Mouse (Mus musculus): ENCODE measurements around the gene H2al1j. TPM values are rescaled to one million over a fixed set of nuclear protein-coding genes. Genes with fewer than 3 reads are reported as not detected.

The H2al1j gene
- polyA plus RNA-seq, 1 experiment from 2014 or later: not detected

DNA sequence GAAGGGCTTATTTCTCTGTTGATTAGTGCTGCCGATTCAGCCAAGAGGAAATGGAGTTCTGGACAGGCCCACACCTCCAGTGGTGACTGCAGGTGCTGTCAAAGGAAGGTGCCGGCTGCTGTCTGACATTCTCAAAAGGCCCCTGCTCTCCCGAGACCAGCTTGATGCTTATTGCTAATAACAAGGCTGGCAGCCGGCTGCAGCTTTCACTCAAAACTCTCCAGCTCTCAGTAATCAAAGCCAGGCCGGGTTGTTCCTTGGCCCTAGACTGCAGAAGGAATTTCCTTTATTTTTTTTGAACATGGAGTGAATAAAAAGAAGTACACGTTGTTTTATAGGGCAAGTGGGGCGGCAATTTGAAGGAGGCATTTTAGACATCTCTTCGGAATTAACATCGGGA is 18.1 kb downstream of the H2al1j start:
- DNase-seq (ENCODE audit: low spot score): peak; percentile 32
- Histone ChIP-seq H3K9me3 (no peaks in the 10 kb centered on the region), H3K4me1 (replicated peaks) (no peaks in the 10 kb centered on the region), H3K4me3 (no peak overlapping the region), H3K36me3 (no peaks in the 10 kb centered on the region), H3K27me3 (ENCODE audit: insufficient read depth, poor library complexity, severe bottlenecking) (peaks cover 7% of the 10 kb centered on the region; the same call in 1 of the 2 replicates), H3K27ac (no peak overlapping the region)
- WGBS: 62% methylated on average over 9 of the region's 9 CpGs

GRCm38 (mm10) chrX:11346756-11347155 is 19.1 kb downstream of the H2al1j start:
- no peaks in the 10 kb centered on the region for H3K4me1 ChIP-seq (replicated peaks)
- WGBS: 85% methylated on average over 3 of the region's 3 CpGs
- peaks cover 6% of the 10 kb centered on the region; the same call in 1 of the 2 replicates for H3K27me3 ChIP-seq (ENCODE audit: insufficient read depth, poor library complexity, severe bottlenecking)
- DNase-seq (ENCODE audit: low spot score): no peak
- H3K36me3 ChIP-seq: no peaks in the 10 kb centered on the region
- no peak overlapping the region for H3K27ac ChIP-seq
- H3K4me3 ChIP-seq: no peak overlapping the region
- H3K9me3 ChIP-seq: no peaks in the 10 kb centered on the region

DNA sequence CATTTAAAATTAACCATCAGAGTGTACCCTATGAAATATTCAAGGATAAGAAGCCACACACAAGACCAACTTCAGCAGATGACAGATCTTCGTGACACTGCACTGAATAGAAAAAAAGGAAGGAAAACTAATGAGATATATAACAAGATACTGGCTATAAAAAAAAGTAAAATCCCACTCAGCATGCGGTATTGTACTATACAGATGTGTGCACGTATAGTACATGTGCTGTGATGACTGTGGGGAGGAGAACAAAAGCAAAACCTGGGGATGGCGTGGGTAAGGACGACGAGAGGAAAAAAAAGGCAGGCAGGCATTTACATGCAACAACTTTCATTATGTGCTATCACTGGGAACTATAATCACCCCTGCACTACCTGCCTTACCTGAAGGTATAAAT is 33.2 kb downstream of the H2al1j start:
- H3K27me3 ChIP-seq (ENCODE audit: insufficient read depth, poor library complexity, severe bottlenecking): peaks cover 53% of the 10 kb centered on the region
- no peaks in the 10 kb centered on the region for H3K9me3 ChIP-seq
- WGBS: 85% methylated on average over 6 of the region's 6 CpGs
- H3K27ac ChIP-seq: no peak overlapping the region
- no peaks in the 10 kb centered on the region for H3K4me1 ChIP-seq (replicated peaks)
- no peak for DNase-seq (ENCODE audit: low spot score)
- H3K4me3 ChIP-seq: no peak overlapping the region
- H3K36me3 ChIP-seq: no peaks in the 10 kb centered on the region

GRCm38 (mm10) chrX:11361261-11361660 is 33.6 kb downstream of the H2al1j start:
- Histone ChIP-seq H3K9me3 (no peaks in the 10 kb centered on the region), H3K27ac (no peak overlapping the region), H3K4me3 (no peak overlapping the region), H3K27me3 (ENCODE audit: insufficient read depth, poor library complexity, severe bottlenecking) (peaks cover 53% of the 10 kb centered on the region), H3K4me1 (replicated peaks) (no peaks in the 10 kb centered on the region), H3K36me3 (no peaks in the 10 kb centered on the region)
- no peak for DNase-seq (ENCODE audit: low spot score)
- WGBS: 89% methylated on average over 2 of the region's 2 CpGs

DNA sequence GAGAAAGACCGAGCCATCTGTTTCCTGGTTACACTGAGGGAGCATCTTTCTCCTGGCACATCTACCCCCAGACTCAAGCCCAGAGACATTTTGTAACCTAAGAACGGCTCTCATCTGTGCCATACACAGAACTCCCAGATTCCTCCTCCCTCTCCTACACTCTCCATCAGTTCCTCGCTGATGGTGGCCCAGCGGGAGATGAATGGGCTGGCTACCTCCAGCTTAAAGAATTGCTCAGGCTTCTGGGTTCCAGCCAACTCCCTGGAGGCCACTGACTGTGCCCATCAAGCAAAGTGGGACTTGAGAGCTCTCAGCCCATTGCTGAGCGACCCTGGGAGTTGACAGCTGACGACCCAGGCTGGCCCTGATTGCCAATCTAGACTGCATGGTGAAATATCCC is 36.3 kb downstream of the H2al1j start:
- Histone ChIP-seq H3K27me3 (ENCODE audit: insufficient read depth, poor library complexity, severe bottlenecking) (peaks cover 56% of the 10 kb centered on the region), H3K9me3 (no peaks in the 10 kb centered on the region), H3K4me3 (no peak overlapping the region), H3K4me1 (replicated peaks) (no peaks in the 10 kb centered on the region), H3K36me3 (no peaks in the 10 kb centered on the region), H3K27ac (no peak overlapping the region)
- WGBS: 64% methylated on average over 6 of the region's 6 CpGs
- no peak for DNase-seq (ENCODE audit: low spot score)

GRCm38 (mm10) chrX:11365151-11365550 is 37.5 kb downstream of the H2al1j start:
- WGBS: 67% methylated on average over 12 of the region's 12 CpGs
- H3K36me3 ChIP-seq: no peaks in the 10 kb centered on the region
- no peak overlapping the region for H3K27ac ChIP-seq
- H3K9me3 ChIP-seq: no peaks in the 10 kb centered on the region
- DNase-seq (ENCODE audit: low spot score): no peak
- no peak overlapping the region for H3K4me3 ChIP-seq
- H3K27me3 ChIP-seq (ENCODE audit: insufficient read depth, poor library complexity, severe bottlenecking): peaks cover 60% of the 10 kb centered on the region
- H3K4me1 ChIP-seq (replicated peaks): no peaks in the 10 kb centered on the region

Other genes starting within 250 kb of the H2al1j start
- gene H2al1a, start 28.6 kb upstream of the H2al1j start, polyA plus RNA-seq (2016; fragmentation: Nextera tagmentation; extraction: Ambion mirVana): not detected in 2 replicates
- not detected in 2 replicates for gene H2al1b, start 25.4 kb upstream of the H2al1j start, polyA plus RNA-seq (2016; fragmentation: Nextera tagmentation; extraction: Ambion mirVana)
- gene H2al1c, start 22.2 kb upstream of the H2al1j start, polyA plus RNA-seq (2016; fragmentation: Nextera tagmentation; extraction: Ambion mirVana): not detected in 2 replicates
- not detected in 2 replicates for gene H2al1d, start 19.0 kb upstream of the H2al1j start, polyA plus RNA-seq (2016; fragmentation: Nextera tagmentation; extraction: Ambion mirVana)
- not detected in 2 replicates for gene H2al1e, start 15.9 kb upstream of the H2al1j start, polyA plus RNA-seq (2016; fragmentation: Nextera tagmentation; extraction: Ambion mirVana)
- not detected in 2 replicates for gene H2al1f, start 12.7 kb upstream of the H2al1j start, polyA plus RNA-seq (2016; fragmentation: Nextera tagmentation; extraction: Ambion mirVana)
- not detected in 2 replicates for gene H2al1g, start 9.6 kb upstream of the H2al1j start, polyA plus RNA-seq (2016; fragmentation: Nextera tagmentation; extraction: Ambion mirVana)
- gene H2al1h, start 6.3 kb upstream of the H2al1j start, polyA plus RNA-seq (2016; fragmentation: Nextera tagmentation; extraction: Ambion mirVana): not detected in 2 replicates
- gene H2al1i, start 3.2 kb upstream of the H2al1j start, polyA plus RNA-seq (2016; fragmentation: Nextera tagmentation; extraction: Ambion mirVana): not detected in 2 replicates

Data from hindbrain, embryonic 10.5 days (tissue).